In the genomic region with DNA sequence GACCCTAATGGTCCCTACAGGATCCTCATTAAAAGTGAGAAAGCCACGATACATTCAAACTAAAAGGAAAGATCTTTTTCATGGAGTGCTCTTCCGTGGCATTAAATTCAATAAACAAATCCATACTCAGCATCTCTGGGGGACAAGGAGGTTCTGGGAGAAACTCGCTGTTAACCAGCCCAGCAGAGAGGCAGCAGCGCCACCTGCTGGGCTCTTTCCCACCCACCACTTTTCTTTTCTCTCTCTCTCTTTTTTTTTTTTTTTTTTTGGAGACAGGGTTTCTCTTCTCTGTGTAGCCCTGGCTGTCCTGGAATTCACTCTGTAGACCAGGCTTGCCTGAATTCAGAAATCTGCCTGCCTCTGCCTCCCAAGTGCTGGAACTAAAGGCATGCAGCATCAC, we compare ENCODE assay signal across 10 mouse cellular contexts. TPM values are rescaled to one million over a fixed set of nuclear protein-coding genes. Genes with fewer than 3 reads are reported as not detected.
DNase-seq lines count a peak whose midpoint lies in the region; ATAC-seq lines count a peak whose summit lies in the region.
"Had no signal": no experiment of that assay in that cellular context is flagged by ENCODE, and none has a peak within 500 bp of the region (broad histone marks: within the 10 kb centered on the region; RNA-seq: fewer than 3 reads in every experiment).

No protein-coding gene starts in this region.

- H3K4me2 ChIP-seq in midbrain, embryonic 11.5 days: no peak overlapping the region
- H3K4me2 ChIP-seq in midbrain, embryonic 15.5 days: no peak overlapping the region
- H3K4me2 ChIP-seq: heart, embryonic 15.5 days had no signal

- H3K4me1 ChIP-seq in midbrain, embryonic 11.5 days (ENCODE audit: control insufficient read depth, insufficient read depth, low read length): peaks cover 29% of the 10 kb centered on the region
- peaks cover 39% of the 10 kb centered on the region for H3K4me1 ChIP-seq in midbrain, embryonic 15.5 days
- peaks cover 22% of the 10 kb centered on the region for H3K4me1 ChIP-seq in limb, embryonic 10.5 days

- H3K27me3 ChIP-seq in midbrain, embryonic 11.5 days (ENCODE audit: control insufficient read depth, insufficient read depth, low read length): no peaks in the 10 kb centered on the region; the same call in none of the 2 replicates
- H3K27me3 ChIP-seq in midbrain, embryonic 15.5 days (replicated peaks): no peaks in the 10 kb centered on the region
- peaks cover 48% of the 10 kb centered on the region for H3K27me3 ChIP-seq in limb, embryonic 10.5 days (ENCODE audit: low read depth, poor library complexity, severe bottlenecking)

- no peak overlapping the region for H3K4me3 ChIP-seq in midbrain, embryonic 11.5 days (ENCODE audit: low read depth, low read length)
- no peak overlapping the region for H3K4me3 ChIP-seq in midbrain, embryonic 15.5 days
- H3K4me3 ChIP-seq in limb, embryonic 10.5 days: no peak overlapping the region
- H3K4me3 ChIP-seq: heart, embryonic 15.5 days; myocyte had no signal

- peak; percentile 44 to 59 for DNase-seq in adrenal gland, adult 18-20 months (ENCODE audit: low spot score in 2 of 2)
- DNase-seq in adrenal gland, postnatal 4 days (ENCODE audit: low spot score in 2 of 2): no peak
- DNase-seq in midbrain, embryonic 11.5 days (ENCODE audit: low spot score, missing footprints): peak; percentile 99
- peak; percentile 44 for DNase-seq in c-Kit-positive CD71-positive TER-119-negative erythroid progenitor cells, embryonic 14.5 days (ENCODE audit: low read depth)
- peak; percentile 87 for DNase-seq in forelimb bud, embryonic 11.5 days (ENCODE audit: low read depth, low spot score)
- DNase-seq in limb, embryonic 10.5 days (ENCODE audit: low spot score): peak; percentile 81
- peak; percentile 70 to 80 for DNase-seq in right cerebral cortex, adult 2 months (ENCODE audit: low spot score in 2 of 2)

- H3K27ac ChIP-seq in midbrain, embryonic 11.5 days (ENCODE audit: low read depth, low read length): peak overlapping the region; percentile 35; the same call in 1 of the 2 replicates
- no peak overlapping the region for H3K27ac ChIP-seq in midbrain, embryonic 15.5 days
- no peak overlapping the region for H3K27ac ChIP-seq in limb, embryonic 10.5 days
- H3K27ac ChIP-seq: heart, embryonic 15.5 days had no signal

- ATAC-seq in midbrain, embryonic 11.5 days (ENCODE audit: low FRiP score): 0 out of 2 replicates have a peak, but pooled peaks have one; percentile 8
- ATAC-seq in midbrain, embryonic 15.5 days (replicated peaks): no peak

- no peak overlapping the region for H3K9ac ChIP-seq in midbrain, embryonic 11.5 days (ENCODE audit: low read length)
- no peak overlapping the region for H3K9ac ChIP-seq in midbrain, embryonic 15.5 days
- H3K9ac ChIP-seq: heart, embryonic 15.5 days had no signal

- no peaks in the 10 kb centered on the region for H3K36me3 ChIP-seq in midbrain, embryonic 11.5 days (ENCODE audit: control insufficient read depth, insufficient read depth, low read length)
- peaks cover 9% of the 10 kb centered on the region; the same call in 1 of the 2 replicates for H3K36me3 ChIP-seq in midbrain, embryonic 15.5 days (replicated peaks)
- peaks cover 39% of the 10 kb centered on the region for H3K36me3 ChIP-seq in limb, embryonic 10.5 days

- H3K9me3 ChIP-seq in midbrain, embryonic 11.5 days (ENCODE audit: control insufficient read depth, low read length): no peaks in the 10 kb centered on the region
- H3K9me3 ChIP-seq in midbrain, embryonic 15.5 days: no peaks in the 10 kb centered on the region
- no peaks in the 10 kb centered on the region for H3K9me3 ChIP-seq in limb, embryonic 10.5 days (replicated peaks)
- H3K9me3 ChIP-seq: heart, embryonic 15.5 days had no signal

- WGBS in midbrain, embryonic 11.5 days: 0% methylated on average over 4 of the region's 4 CpGs
- 0% methylated on average over 4 of the region's 4 CpGs for WGBS in midbrain, embryonic 15.5 days
- WGBS in limb, embryonic 10.5 days: 5% methylated on average over 4 of the region's 4 CpGs

RNA-seq across cellular contexts. Expression of gene Utp11, which starts 18.4 kb away (rescaled TPM):
- 10 to 100 TPM; 32.5 to 35.7 TPM for total RNA-seq in adrenal gland, adult 18-20 months (2021)
- 10 to 100 TPM; 34.3 to 35.9 TPM for total RNA-seq in adrenal gland, postnatal 4 days (2021)
- 66.2 and 75.4 TPM in 2 replicates for polyA plus RNA-seq in midbrain, embryonic 11.5 days (2014; fragmentation: Nextera tagmentation; extraction: Ambion mirVana)
- polyA plus RNA-seq in midbrain, embryonic 15.5 days (2015; fragmentation: Nextera tagmentation; extraction: Ambion mirVana): 36.8 and 41.8 TPM in 2 replicates
- 73.9 and 77.2 TPM in 2 replicates for polyA plus RNA-seq in limb, embryonic 10.5 days (2016; fragmentation: Nextera tagmentation; extraction: Ambion mirVana)

RNA-seq across cellular contexts. Expression of gene Pou3f1, which starts 18.4 kb away (rescaled TPM):
- not detected for total RNA-seq in adrenal gland, adult 18-20 months (2021)
- total RNA-seq in adrenal gland, postnatal 4 days (2021): under 1 TPM; 0.23 to 0.34 TPM
- 19.2 and 20.5 TPM in 2 replicates for polyA plus RNA-seq in midbrain, embryonic 11.5 days (2014; fragmentation: Nextera tagmentation; extraction: Ambion mirVana)
- 16.8 and 22.6 TPM in 2 replicates for polyA plus RNA-seq in midbrain, embryonic 15.5 days (2015; fragmentation: Nextera tagmentation; extraction: Ambion mirVana)
- polyA plus RNA-seq in limb, embryonic 10.5 days (2016; fragmentation: Nextera tagmentation; extraction: Ambion mirVana): 0.04 and 0.13 TPM in 2 replicates

RNA-seq across cellular contexts. Expression of gene Fhl3, which starts 25.5 kb away (rescaled TPM):
- total RNA-seq in adrenal gland, adult 18-20 months (2021): 10 to 100 TPM in 1 of 2 experiments, 1 to 10 TPM in 1; 6.3 to 15.0 TPM
- 10 to 100 TPM; 15.6 to 17.3 TPM for total RNA-seq in adrenal gland, postnatal 4 days (2021)
- 3.9 and 4.5 TPM in 2 replicates for polyA plus RNA-seq in midbrain, embryonic 11.5 days (2014; fragmentation: Nextera tagmentation; extraction: Ambion mirVana)
- 1.6 and 2.2 TPM in 2 replicates for polyA plus RNA-seq in midbrain, embryonic 15.5 days (2015; fragmentation: Nextera tagmentation; extraction: Ambion mirVana)
- polyA plus RNA-seq in limb, embryonic 10.5 days (2016; fragmentation: Nextera tagmentation; extraction: Ambion mirVana): 7.7 and 10.1 TPM in 2 replicates

RNA-seq across cellular contexts. Expression of gene Sf3a3, which starts 39.5 kb away (rescaled TPM):
- 10 to 100 TPM; 33.1 to 34.9 TPM for total RNA-seq in adrenal gland, adult 18-20 months (2021)
- 10 to 100 TPM; 58.4 to 62.7 TPM for total RNA-seq in adrenal gland, postnatal 4 days (2021)
- polyA plus RNA-seq in midbrain, embryonic 11.5 days (2014; fragmentation: Nextera tagmentation; extraction: Ambion mirVana): 221 and 236 TPM in 2 replicates
- polyA plus RNA-seq in midbrain, embryonic 15.5 days (2015; fragmentation: Nextera tagmentation; extraction: Ambion mirVana): 110 and 112 TPM in 2 replicates
- 270 and 284 TPM in 2 replicates for polyA plus RNA-seq in limb, embryonic 10.5 days (2016; fragmentation: Nextera tagmentation; extraction: Ambion mirVana)

Comparison
In these comparisons a context has a peak if more than half of its experiments do, and no peak if none do; other contexts are left out.
1. DNase-seq: peak in adrenal gland, adult 18-20 months (2 of 2), midbrain, embryonic 11.5 days (single experiment), c-Kit-positive CD71-positive TER-119-negative erythroid progenitor cells, embryonic 14.5 days (single experiment), forelimb bud, embryonic 11.5 days (single experiment), limb, embryonic 10.5 days (single experiment) and right cerebral cortex, adult 2 months (2 of 2); none in adrenal gland, postnatal 4 days (0 of 2).
2. RNA of gene Pou3f1, which starts 18.4 kb away (polyA plus RNA-seq): 19.2 to 20.5 TPM in midbrain, embryonic 11.5 days and 16.8 to 22.6 TPM in midbrain, embryonic 15.5 days; 0.04 to 0.13 TPM in limb, embryonic 10.5 days; every median in the first group is over 10 times any median in the second.